Mouse (Mus musculus): Measurements from ENCODE around the gene A030003K21Rik. TPM values are rescaled to one million over a fixed set of nuclear protein-coding genes. Genes with fewer than 3 reads are reported as not detected.

The A030003K21Rik gene
- total RNA-seq, 4 experiments from 2014 or later, result not detected

DNA sequence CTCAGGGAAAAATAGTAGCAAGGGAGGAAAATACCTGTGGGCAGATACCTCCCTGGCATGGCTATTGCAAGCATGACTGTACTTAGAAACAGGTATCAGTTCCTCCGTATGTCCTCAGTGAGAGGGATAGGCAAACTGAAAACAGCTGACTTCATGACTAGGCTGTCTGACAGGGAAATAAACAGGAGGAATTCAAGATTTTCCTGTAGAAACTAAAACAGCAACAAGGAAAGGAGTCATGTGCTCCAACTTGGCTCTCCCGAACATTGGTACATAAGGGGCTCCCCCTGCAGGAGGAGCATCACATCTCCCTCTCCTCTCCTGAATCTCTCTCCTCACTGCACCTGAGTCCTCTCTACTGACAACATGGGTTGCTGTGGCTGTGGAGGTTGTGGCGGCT, 30.2 kb downstream of the A030003K21Rik start, which contains the start of gene A030005L19Rik:
TSS of gene A030005L19Rik (plus strand) at position 301 of the 400 bp plus-strand sequence.
- DNase-seq (ENCODE audit: low spot score), result no peak

DNA sequence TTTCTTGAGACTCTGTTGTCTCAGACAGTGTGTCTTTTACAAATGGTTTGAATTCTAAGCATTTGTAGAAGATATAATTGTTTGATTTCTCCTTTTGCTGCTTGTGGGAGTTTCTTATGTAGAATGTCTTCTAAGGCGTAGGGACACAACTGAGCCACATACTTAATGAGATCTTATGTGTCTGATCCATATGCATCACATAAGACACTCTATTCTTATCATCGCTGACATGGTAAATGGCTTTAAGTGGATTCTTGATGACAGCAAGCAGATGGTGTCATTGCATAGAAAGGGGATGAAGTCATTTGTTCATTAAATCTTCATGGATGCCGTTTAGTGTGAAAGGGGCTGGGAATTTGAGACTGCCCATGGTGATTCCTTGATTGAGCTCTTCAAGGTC, 37.3 kb downstream of the A030003K21Rik start:
- DNase-seq (ENCODE audit: low spot score), result no peak

DNA sequence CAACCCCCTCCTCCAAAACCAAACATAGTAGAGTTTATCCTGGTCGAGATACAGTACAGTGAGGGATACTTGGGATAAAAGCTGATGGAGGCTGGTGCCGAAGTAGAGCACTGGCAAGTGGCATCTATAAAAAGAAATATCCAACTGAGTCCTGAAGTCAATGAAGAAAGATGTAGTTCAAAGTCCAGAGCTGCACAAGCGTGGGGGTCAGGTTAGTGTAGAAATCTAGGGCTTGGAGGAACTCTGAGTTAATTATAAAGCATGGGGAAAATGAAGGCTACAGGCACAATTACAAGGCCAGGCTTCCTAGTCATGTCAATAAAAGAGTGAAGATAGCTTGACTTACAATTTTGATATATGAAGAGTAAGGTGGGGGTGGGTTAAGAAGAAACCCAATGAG, 42.0 kb downstream of the A030003K21Rik start:
- DNase-seq (ENCODE audit: low spot score), result no peak

DNA sequence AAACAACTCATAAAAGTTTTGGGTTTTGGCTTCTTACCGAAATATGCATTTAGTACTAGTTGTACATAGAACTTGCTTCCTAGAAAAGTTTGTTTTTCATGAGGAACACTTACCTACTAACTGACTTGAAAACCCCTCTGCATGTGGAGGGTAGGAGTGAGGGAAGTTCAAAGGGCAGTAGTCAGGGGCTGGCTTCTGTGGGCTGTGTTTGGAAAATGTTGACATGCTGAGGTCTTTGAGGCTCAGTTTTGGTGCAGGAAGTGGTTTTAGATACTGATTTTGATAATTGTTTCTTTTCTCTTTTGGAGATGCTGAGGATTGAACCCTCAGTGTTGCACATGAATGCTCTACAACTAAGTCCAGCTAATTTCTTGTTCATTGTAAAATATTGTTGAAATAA, 42.6 kb downstream of the A030003K21Rik start:
- no peak for DNase-seq (ENCODE audit: low spot score)

DNA sequence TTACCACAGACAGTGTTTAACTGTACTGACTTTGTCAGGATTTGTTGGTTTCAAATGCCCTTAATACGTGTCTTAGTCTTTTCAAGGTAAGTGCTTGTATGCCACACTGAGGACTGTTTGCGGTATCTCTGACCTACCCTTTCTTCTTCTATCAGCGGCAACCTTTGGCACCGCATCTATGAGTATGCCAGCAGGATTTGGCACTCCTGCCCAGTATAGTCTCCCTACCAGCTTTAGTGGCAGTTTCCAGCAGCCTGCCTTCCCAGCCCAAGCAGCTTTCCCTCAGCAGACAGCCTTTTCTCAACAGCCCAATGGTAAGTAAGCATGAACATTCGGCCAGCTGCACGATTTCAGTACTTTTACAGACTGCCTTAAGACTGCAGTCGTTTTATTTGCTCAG, 49.9 kb downstream of the A030003K21Rik start:
- DNase-seq (ENCODE audit: low spot score), result no peak

Other genes starting within 250 kb of the A030003K21Rik start
- gene Mff, start 218.5 kb downstream of the A030003K21Rik start, total RNA-seq (2022), result 100 to 1,000 TPM; 150 to 163 (median 154) TPM
- not detected for gene Tm4sf20, start 174.9 kb downstream of the A030003K21Rik start, total RNA-seq (2022)
- gene Gm47791, start 172.1 kb downstream of the A030003K21Rik start, total RNA-seq (2022), result not detected
- 10 to 100 TPM; 23.8 to 28.7 (median 26.0) TPM for gene Agfg1, start 103.9 kb downstream of the A030003K21Rik start, total RNA-seq (2022)
- not detected for gene A030005L19Rik, start 30.1 kb downstream of the A030003K21Rik start, total RNA-seq (2022)
- not detected for gene A030014E15Rik, start 18.5 kb downstream of the A030003K21Rik start, total RNA-seq (2022)
- gene Gm6217, start 12.0 kb downstream of the A030003K21Rik start, total RNA-seq (2022), result not detected
- gene Gm7544, start 12.6 kb upstream of the A030003K21Rik start, total RNA-seq (2022), result not detected
- gene Gm47955, start 16.9 kb upstream of the A030003K21Rik start, total RNA-seq (2022), result not detected
- gene Gm47959, start 57.2 kb upstream of the A030003K21Rik start, total RNA-seq (2022), result not detected
- under 1 TPM; 0.12 to 0.63 (median 0.37) TPM for gene Slc19a3, start 95.1 kb upstream of the A030003K21Rik start, total RNA-seq (2022)
- gene Krtap28-10, start 99.1 kb upstream of the A030003K21Rik start, total RNA-seq (2022), result not detected
- gene Gm47969, start 101.5 kb upstream of the A030003K21Rik start, total RNA-seq (2022), result not detected
- not detected for gene A030005K14Rik, start 116.0 kb upstream of the A030003K21Rik start, total RNA-seq (2022)
- gene Krtap28-13, start 117.5 kb upstream of the A030003K21Rik start, total RNA-seq (2022), result not detected
- not detected for gene Ccl20, start 173.4 kb upstream of the A030003K21Rik start, total RNA-seq (2022)
- not detected for gene Daw1, start 216.4 kb upstream of the A030003K21Rik start, total RNA-seq (2022)

All from heart, adult 8-10 months (tissue).